Mouse (Mus musculus) E14TG2a.4 (cell line): ENCODE measurements around the gene Cln5.

Source experiments
- CTCF ChIP-seq: conservative IDR thresholded peaks from 2 replicates; pipeline ENCODE4 v1.5.1; 2014; ENCODE audit warnings: low read length
- NANOG ChIP-seq: IDR thresholded peaks from 2 replicates; pipeline ENCODE4 v1.6.1; 2014; ENCODE audit warnings: borderline replicate concordance, low read length, mixed read lengths

- TF ChIP-seq CTCF = no peak
- no peak for TF ChIP-seq NANOG
Observed at GRCm38 (mm10) chr14:103109971-103110370, 40.0 kb downstream of the Cln5 start.
